Mouse (Mus musculus): ENCODE measurements around the gene Dad1. TPM values are rescaled to one million over a fixed set of nuclear protein-coding genes. Genes with fewer than 3 reads are reported as not detected.

Gene Dad1
- polyA plus RNA-seq (2014; fragmentation: Illumina TruSeq; extraction: RNeasy Lipid Tissue Mini Kit (QIAGEN cat#74804); ENCODE audit: low read depth, low replicate concordance) = 19.8 TPM

GRCm38 (mm10) chr14:54253741-54254291 lies at the start of gene Dad1, which contains the start of gene Abhd4:
TSS of gene Dad1 (minus strand) at chr14:54254104.
TSS of gene Abhd4 (plus strand) at chr14:54254188.

GRCm38 (mm10) chr14:54284839-54285238 lies 30.9 kb upstream of the Dad1 start, which contains the start of gene Olfr49:
TSS of gene Olfr49 (minus strand) at chr14:54284939.

Other genes with a start within 250 kb of the Dad1 start
- gene Abhd4, start 84 bp upstream of the Dad1 start, polyA plus RNA-seq (2014; fragmentation: Illumina TruSeq; extraction: RNeasy Lipid Tissue Mini Kit (QIAGEN cat#74804); ENCODE audit: low read depth, low replicate concordance) = 151 TPM
- not detected for gene Olfr49, start 30.8 kb upstream of the Dad1 start, polyA plus RNA-seq (2014; fragmentation: Illumina TruSeq; extraction: RNeasy Lipid Tissue Mini Kit (QIAGEN cat#74804); ENCODE audit: low read depth, low replicate concordance)
- gene Oxa1l, start 106.7 kb upstream of the Dad1 start, polyA plus RNA-seq (2014; fragmentation: Illumina TruSeq; extraction: RNeasy Lipid Tissue Mini Kit (QIAGEN cat#74804); ENCODE audit: low read depth, low replicate concordance) = 15.0 TPM
- 0.41 TPM for gene Slc7a7, start 163.7 kb upstream of the Dad1 start, polyA plus RNA-seq (2014; fragmentation: Illumina TruSeq; extraction: RNeasy Lipid Tissue Mini Kit (QIAGEN cat#74804); ENCODE audit: low read depth, low replicate concordance)
- gene Mrpl52, start 172.8 kb upstream of the Dad1 start, polyA plus RNA-seq (2014; fragmentation: Illumina TruSeq; extraction: RNeasy Lipid Tissue Mini Kit (QIAGEN cat#74804); ENCODE audit: low read depth, low replicate concordance) = 49.0 TPM
- gene Mmp14, start 177.5 kb upstream of the Dad1 start, polyA plus RNA-seq (2014; fragmentation: Illumina TruSeq; extraction: RNeasy Lipid Tissue Mini Kit (QIAGEN cat#74804); ENCODE audit: low read depth, low replicate concordance) = 31.8 TPM
- gene Lrp10, start 210.0 kb upstream of the Dad1 start, polyA plus RNA-seq (2014; fragmentation: Illumina TruSeq; extraction: RNeasy Lipid Tissue Mini Kit (QIAGEN cat#74804); ENCODE audit: low read depth, low replicate concordance) = 8.6 TPM
- not detected for gene Rem2, start 222.0 kb upstream of the Dad1 start, polyA plus RNA-seq (2014; fragmentation: Illumina TruSeq; extraction: RNeasy Lipid Tissue Mini Kit (QIAGEN cat#74804); ENCODE audit: low read depth, low replicate concordance)

Data from adrenal gland, adult 10 weeks (tissue).